Mouse (Mus musculus): ENCODE data around the gene Gm11037. TPM values are rescaled to one million over a fixed set of nuclear protein-coding genes. Genes with fewer than 3 reads are reported as not detected.
A peak's percentile ranks its signal among the peaks of the same experiment; 100 is the strongest.

The Gm11037 gene
- polyA plus RNA-seq, 1 experiment from 2014 or later, result not detected

GRCm38 (mm10) chr2:131135521-131136139 is 2.3 kb downstream of the Gm11037 start:
- peak; percentile 63 for ATAC-seq (ENCODE audit: insufficient read depth)
- Histone ChIP-seq H3K9me3 (ENCODE audit: low read depth, low read length) (no peaks in the 10 kb centered on the region), H3K36me3 (ENCODE audit: insufficient read depth) (peaks cover 42% of the 10 kb centered on the region), H3K9ac (peak overlapping the region; percentile 38; the same call in 1 of the 2 replicates), H3K27ac (ENCODE audit: low read depth) (peak overlapping the region; percentile 42; the same call in 1 of the 2 replicates), H3K4me2 (no peak overlapping the region), H3K4me3 (ENCODE audit: low read depth, low read length) (no peak overlapping the region), H3K4me1 (ENCODE audit: insufficient read depth) (no peaks in the 10 kb centered on the region), H3K27me3 (ENCODE audit: insufficient read depth, low read length) (no peaks in the 10 kb centered on the region)
- WGBS, result 45% methylated on average over 11 of the region's 11 CpGs
- no peak for TF ChIP-seq CTCF (IDR thresholded peaks at IDR 0.05; ENCODE audit: low read depth)
- no peak for DNase-seq

DNA sequence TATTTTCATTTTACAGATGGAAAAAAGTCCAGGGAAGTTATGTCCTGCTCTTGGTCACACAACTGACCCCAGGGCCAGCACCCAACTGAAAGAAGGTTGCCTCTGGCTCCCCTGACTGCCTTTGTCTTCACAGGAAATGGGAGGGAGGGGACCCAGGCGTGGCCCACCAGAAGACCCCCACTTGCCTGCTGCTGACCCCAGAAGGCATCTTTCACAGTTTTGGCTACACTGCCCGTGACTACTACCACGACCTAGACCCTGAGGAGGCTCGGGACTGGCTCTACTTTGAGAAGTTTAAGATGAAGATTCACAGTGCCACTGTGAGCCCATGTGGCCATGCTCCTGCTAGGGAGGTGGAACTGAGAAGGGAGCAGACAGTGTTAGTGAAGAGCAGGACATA is 5.0 kb downstream of the Gm11037 start:
- TF ChIP-seq CTCF (IDR thresholded peaks at IDR 0.05; ENCODE audit: low read depth), result no peak
- Histone ChIP-seq H3K9me3 (ENCODE audit: low read depth, low read length) (no peaks in the 10 kb centered on the region), H3K4me1 (ENCODE audit: insufficient read depth) (no peaks in the 10 kb centered on the region), H3K36me3 (ENCODE audit: insufficient read depth) (peaks cover 61% of the 10 kb centered on the region), H3K27me3 (ENCODE audit: insufficient read depth, low read length) (no peaks in the 10 kb centered on the region), H3K4me2 (no peak overlapping the region), H3K27ac (ENCODE audit: low read depth) (no peak overlapping the region), H3K9ac (no peak overlapping the region), H3K4me3 (ENCODE audit: low read depth, low read length) (no peak overlapping the region)
- ATAC-seq (ENCODE audit: insufficient read depth) (no peak), DNase-seq (no peak)
- WGBS, result 82% methylated on average over 4 of the region's 4 CpGs

DNA sequence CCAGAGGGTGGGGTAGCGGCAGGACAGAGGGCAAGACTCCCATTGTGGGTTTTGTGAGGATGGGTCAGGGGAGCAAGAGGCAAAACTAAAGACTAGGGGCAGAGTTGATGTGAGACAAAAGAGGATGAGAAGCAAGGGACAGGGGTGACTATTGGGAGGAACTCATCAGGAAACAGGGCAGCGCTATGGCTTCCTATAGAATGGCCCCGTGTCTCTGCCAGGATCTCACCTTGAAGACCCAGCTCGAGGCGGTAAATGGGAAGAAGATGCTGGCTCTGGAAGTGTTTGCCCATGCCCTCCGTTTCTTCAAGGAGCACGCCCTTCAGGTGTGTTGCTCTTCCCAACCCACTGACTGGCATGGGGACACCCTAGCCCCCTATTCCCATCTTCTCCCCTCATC is 5.5 kb downstream of the Gm11037 start:
- 92% methylated on average over 7 of the region's 7 CpGs for WGBS
- Histone ChIP-seq H3K36me3 (ENCODE audit: insufficient read depth) (peaks cover 66% of the 10 kb centered on the region), H3K4me2 (no peak overlapping the region), H3K9me3 (ENCODE audit: low read depth, low read length) (no peaks in the 10 kb centered on the region), H3K27me3 (ENCODE audit: insufficient read depth, low read length) (no peaks in the 10 kb centered on the region), H3K27ac (ENCODE audit: low read depth) (no peak overlapping the region), H3K4me1 (ENCODE audit: insufficient read depth) (no peaks in the 10 kb centered on the region), H3K4me3 (ENCODE audit: low read depth, low read length) (no peak overlapping the region), H3K9ac (no peak overlapping the region)
- TF ChIP-seq CTCF (IDR thresholded peaks at IDR 0.05; ENCODE audit: low read depth), result no peak
- DNase-seq (no peak), ATAC-seq (ENCODE audit: insufficient read depth) (no peak)

GRCm38 (mm10) chr2:131139287-131139686 is 6.0 kb downstream of the Gm11037 start:
- 80% methylated on average over 5 of the region's 5 CpGs for WGBS
- no peak for ATAC-seq (ENCODE audit: insufficient read depth)
- no peak for TF ChIP-seq CTCF (IDR thresholded peaks at IDR 0.05; ENCODE audit: low read depth)
- Histone ChIP-seq H3K4me3 (ENCODE audit: low read depth, low read length) (no peak overlapping the region), H3K4me2 (no peak overlapping the region), H3K27ac (ENCODE audit: low read depth) (no peak overlapping the region), H3K9me3 (ENCODE audit: low read depth, low read length) (no peaks in the 10 kb centered on the region), H3K27me3 (ENCODE audit: insufficient read depth, low read length) (no peaks in the 10 kb centered on the region), H3K36me3 (ENCODE audit: insufficient read depth) (peaks cover 66% of the 10 kb centered on the region), H3K4me1 (ENCODE audit: insufficient read depth) (no peaks in the 10 kb centered on the region), H3K9ac (no peak overlapping the region)
- no peak for DNase-seq

DNA sequence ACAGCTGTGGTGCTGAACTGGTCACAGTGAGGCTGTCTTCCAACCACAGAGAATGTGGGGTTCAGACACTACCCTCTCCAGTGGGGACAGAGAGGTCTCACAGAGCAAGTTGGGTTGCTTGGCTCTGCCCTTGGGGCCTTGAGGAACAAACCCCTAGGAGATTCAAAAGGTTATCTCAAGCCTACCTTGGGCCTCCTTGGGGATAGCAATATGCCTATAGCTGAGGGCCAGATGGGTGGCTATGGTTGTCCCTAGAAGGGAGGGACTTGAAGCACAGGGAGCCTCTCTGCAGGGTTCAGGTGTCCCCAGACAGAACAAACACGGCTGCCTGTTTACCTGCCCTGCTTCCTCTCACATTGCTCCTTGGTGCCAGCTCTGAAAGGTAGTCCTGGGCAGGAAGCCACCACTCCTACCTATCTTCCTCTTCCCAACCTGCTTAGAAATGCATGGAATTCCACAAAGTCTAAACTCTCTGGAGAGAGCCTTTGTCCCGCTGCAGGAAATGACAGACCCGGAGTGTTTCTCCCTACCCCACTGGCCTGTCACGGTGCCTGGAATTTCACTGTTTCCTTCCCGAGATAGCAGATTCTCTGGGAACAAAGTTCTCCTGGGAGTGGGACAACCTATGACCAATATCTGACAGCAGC is 6.7 kb downstream of the Gm11037 start:
- DNase-seq (peak; percentile 45), ATAC-seq (ENCODE audit: insufficient read depth) (no peak)
- TF ChIP-seq CTCF (IDR thresholded peaks at IDR 0.05; ENCODE audit: low read depth), result no peak
- Histone ChIP-seq H3K9me3 (ENCODE audit: low read depth, low read length) (no peaks in the 10 kb centered on the region), H3K36me3 (ENCODE audit: insufficient read depth) (peaks cover 73% of the 10 kb centered on the region), H3K4me1 (ENCODE audit: insufficient read depth) (no peaks in the 10 kb centered on the region), H3K27me3 (ENCODE audit: insufficient read depth, low read length) (no peaks in the 10 kb centered on the region), H3K4me2 (no peak overlapping the region), H3K9ac (no peak overlapping the region), H3K4me3 (ENCODE audit: low read depth, low read length) (no peak overlapping the region), H3K27ac (ENCODE audit: low read depth) (peak overlapping the region; percentile 61; the same call in 1 of the 2 replicates)
- 26% methylated on average over 5 of the region's 5 CpGs for WGBS

DNA sequence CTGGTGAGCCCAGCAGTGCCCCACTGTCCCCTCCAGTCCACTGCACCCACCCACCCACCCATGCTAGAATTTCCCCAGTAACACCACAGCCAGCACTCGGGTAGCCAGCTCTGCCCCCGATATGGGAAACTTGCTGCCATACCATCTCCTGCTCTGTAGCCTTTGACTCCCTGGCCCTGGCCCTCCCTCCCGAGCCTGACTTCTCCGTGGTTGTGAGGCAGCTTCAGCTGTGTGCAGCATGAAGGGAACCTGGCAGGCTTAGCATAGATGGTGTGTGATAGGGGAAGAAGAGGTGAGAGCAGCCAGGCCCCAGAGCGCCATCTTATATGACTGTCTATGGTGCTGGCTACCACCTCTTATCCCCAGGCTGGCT is 7.2 kb downstream of the Gm11037 start:
- Histone ChIP-seq H3K9ac (no peak overlapping the region), H3K4me3 (ENCODE audit: low read depth, low read length) (no peak overlapping the region), H3K9me3 (ENCODE audit: low read depth, low read length) (no peaks in the 10 kb centered on the region), H3K27ac (ENCODE audit: low read depth) (peak overlapping the region; percentile 61; the same call in 1 of the 2 replicates), H3K36me3 (ENCODE audit: insufficient read depth) (peaks cover 73% of the 10 kb centered on the region), H3K27me3 (ENCODE audit: insufficient read depth, low read length) (no peaks in the 10 kb centered on the region), H3K4me2 (no peak overlapping the region), H3K4me1 (ENCODE audit: insufficient read depth) (no peaks in the 10 kb centered on the region)
- WGBS, result 52% methylated on average over 5 of the region's 5 CpGs
- ATAC-seq (ENCODE audit: insufficient read depth), result no peak
- no peak for DNase-seq
- no peak for TF ChIP-seq CTCF (IDR thresholded peaks at IDR 0.05; ENCODE audit: low read depth)

DNA sequence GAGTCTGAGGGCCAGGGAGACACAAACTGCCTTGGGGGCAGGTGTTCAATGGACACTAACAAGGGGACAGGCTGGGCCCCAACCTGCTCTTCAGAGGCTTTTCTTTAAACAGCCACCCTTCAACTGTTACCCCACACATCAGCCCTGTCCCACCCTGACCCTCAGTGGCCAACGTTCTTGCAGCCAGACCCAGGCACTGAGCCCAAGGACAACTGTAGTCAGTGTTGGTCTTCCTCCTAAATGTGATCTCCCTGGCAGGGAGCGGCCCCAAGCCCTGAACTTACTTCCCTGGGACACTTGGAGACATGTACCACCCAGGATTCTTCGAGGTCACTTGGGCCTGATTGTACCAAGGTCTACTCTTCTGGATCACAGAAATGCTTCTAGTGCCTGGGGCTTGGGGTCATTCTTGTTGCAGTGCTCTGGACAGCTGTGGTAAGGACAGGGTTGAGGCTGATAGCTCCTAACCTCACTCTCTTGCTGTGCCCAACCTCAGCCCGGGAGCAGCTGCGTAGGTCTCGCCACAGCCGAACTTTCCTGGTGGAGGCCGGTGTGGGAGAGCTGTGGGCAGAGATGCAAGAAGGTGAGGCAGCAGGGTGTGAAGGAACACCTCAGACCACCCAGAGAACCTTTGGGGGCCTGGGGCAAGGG is 8.2 kb downstream of the Gm11037 start:
- Histone ChIP-seq H3K4me3 (ENCODE audit: low read depth, low read length) (no peak overlapping the region), H3K4me2 (no peak overlapping the region), H3K27ac (ENCODE audit: low read depth) (no peak overlapping the region), H3K27me3 (ENCODE audit: insufficient read depth, low read length) (no peaks in the 10 kb centered on the region), H3K4me1 (ENCODE audit: insufficient read depth) (no peaks in the 10 kb centered on the region), H3K36me3 (ENCODE audit: insufficient read depth) (peaks cover 80% of the 10 kb centered on the region), H3K9ac (no peak overlapping the region), H3K9me3 (ENCODE audit: low read depth, low read length) (no peaks in the 10 kb centered on the region)
- no peak for TF ChIP-seq CTCF (IDR thresholded peaks at IDR 0.05; ENCODE audit: low read depth)
- no peak for ATAC-seq (ENCODE audit: insufficient read depth)
- WGBS, result 86% methylated on average over 8 of the region's 8 CpGs
- no peak for DNase-seq

Measured in lung, embryonic 14.5 days (tissue).